Mouse (Mus musculus): ENCODE measurements around the gene Ythdf2. TPM values are rescaled to one million over a fixed set of nuclear protein-coding genes. Genes with fewer than 3 reads are reported as not detected.
"Not testable (repeated sequence)": the region's sequence is repeated elsewhere in the genome, so short reads cannot be mapped to it uniquely, and the experiment has no call there.

Gene Ythdf2
- total RNA-seq (2021), result 10 to 100 TPM; 40.8 to 44.5 TPM
- long read RNA-seq, experiment 1, full-length matches to known transcripts, result 109 of 110 reads
- long read RNA-seq, experiment 1, partial matches to known transcripts, result 0 of 110 reads
- long read RNA-seq, experiment 1, other reads (novel, unspliced or antisense), result 1 of 110 reads
- long read RNA-seq, experiment 2, full-length matches to known transcripts, result 77 of 83 reads
- long read RNA-seq, experiment 2, partial matches to known transcripts, result 2 of 83 reads
- long read RNA-seq, experiment 2, other reads (novel, unspliced or antisense), result 4 of 83 reads

- intact Hi-C loops (cut with DNase I), result loop anchor here (2.0 kb wide), 1 partner anchor 55 kb away; no protein-coding TSS in a partner anchor
- peak; percentile 98 for DNase-seq (ENCODE audit: low spot score in 2 of 2)
These were observed at the start of gene Ythdf2 for GRCm38 (mm10) chr4:132211953-132212734. Gene Ythdf2 (minus strand): TSS chr4:132212303.

GRCm38 (mm10) chr4:132260404-132261379 lies 48.6 kb upstream of the Ythdf2 start:
- DNase-seq (ENCODE audit: low spot score in 2 of 2), result no peak
- intact Hi-C loops (cut with DNase I), result no loop called here

- intact Hi-C loops (cut with DNase I), result no loop called here
- no peak for DNase-seq (ENCODE audit: low spot score in 2 of 2)
These were observed 47.1 kb upstream of the Ythdf2 start for GRCm38 (mm10) chr4:132259248-132259647.

GRCm38 (mm10) chr4:132256384-132256783 lies 44.3 kb upstream of the Ythdf2 start:
- DNase-seq (ENCODE audit: low spot score in 2 of 2), result no peak
- intact Hi-C loops (cut with DNase I), result no loop called here

- DNase-seq (ENCODE audit: low spot score in 2 of 2), result no peak
- intact Hi-C loops (cut with DNase I), result no loop called here
These were observed 42.9 kb upstream of the Ythdf2 start for GRCm38 (mm10) chr4:132254986-132255385.

GRCm38 (mm10) chr4:132253622-132254021 lies 41.5 kb upstream of the Ythdf2 start:
- intact Hi-C loops (cut with DNase I), result no loop called here
- no peak for DNase-seq (ENCODE audit: low spot score in 2 of 2)

- intact Hi-C loops (cut with DNase I), result no loop called here
- DNase-seq (ENCODE audit: low spot score in 2 of 2), result no peak
These were observed 41.0 kb upstream of the Ythdf2 start for GRCm38 (mm10) chr4:132253128-132253527.

GRCm38 (mm10) chr4:132251596-132251995 lies 39.5 kb upstream of the Ythdf2 start:
- intact Hi-C loops (cut with DNase I), result no loop called here
- no peak for DNase-seq (ENCODE audit: low spot score in 2 of 2)

GRCm38 (mm10) chr4:132247451-132247997 lies 35.4 kb upstream of the Ythdf2 start:
- DNase-seq (ENCODE audit: low spot score in 2 of 2), result no peak
- intact Hi-C loops (cut with DNase I), result no loop called here

GRCm38 (mm10) chr4:132245643-132246042 lies 33.5 kb upstream of the Ythdf2 start:
- intact Hi-C loops (cut with DNase I), result no loop called here

GRCm38 (mm10) chr4:132241208-132241607 lies 29.1 kb upstream of the Ythdf2 start:
- no peak for DNase-seq (ENCODE audit: low spot score in 2 of 2)
- intact Hi-C loops (cut with DNase I), result no loop called here

More at GRCm38 (mm10) chr4:132245643-132246042, 33.5 kb upstream of the Ythdf2 start:
- no peak for DNase-seq (ENCODE audit: low spot score in 2 of 2)

- intact Hi-C loops (cut with DNase I), result no loop called here
- no peak for DNase-seq (ENCODE audit: low spot score in 2 of 2)
These were observed 28.3 kb upstream of the Ythdf2 start for GRCm38 (mm10) chr4:132240367-132240766.

GRCm38 (mm10) chr4:132238356-132238755 lies 26.3 kb upstream of the Ythdf2 start:
- no peak for DNase-seq (ENCODE audit: low spot score in 2 of 2)
- intact Hi-C loops (cut with DNase I), result no loop called here

GRCm38 (mm10) chr4:132234710-132235109 lies 22.6 kb upstream of the Ythdf2 start:
- DNase-seq (ENCODE audit: low spot score in 2 of 2), result no peak
- intact Hi-C loops (cut with DNase I), result no loop called here

GRCm38 (mm10) chr4:132230422-132230821 lies 18.3 kb upstream of the Ythdf2 start:
- no peak for DNase-seq (ENCODE audit: low spot score in 2 of 2)
- intact Hi-C loops (cut with DNase I), result no loop called here

- DNase-seq (ENCODE audit: low spot score in 2 of 2); intact Hi-C loops (cut with DNase I): not testable (repeated sequence)
These were observed 9.9 kb upstream of the Ythdf2 start for GRCm38 (mm10) chr4:132222001-132222400.

- DNase-seq (ENCODE audit: low spot score in 2 of 2); intact Hi-C loops (cut with DNase I): not testable (repeated sequence)
These were observed 6.3 kb upstream of the Ythdf2 start for GRCm38 (mm10) chr4:132218439-132218838.

GRCm38 (mm10) chr4:132217781-132218180 lies 5.7 kb upstream of the Ythdf2 start:
- intact Hi-C loops (cut with DNase I), result no loop called here
- no peak for DNase-seq (ENCODE audit: low spot score in 2 of 2)

GRCm38 (mm10) chr4:132216602-132217001 lies 4.5 kb upstream of the Ythdf2 start:
- intact Hi-C loops (cut with DNase I), result no loop called here

More at GRCm38 (mm10) chr4:132216602-132217001, 4.5 kb upstream of the Ythdf2 start:
- no peak for DNase-seq (ENCODE audit: low spot score in 2 of 2)
